Mouse (Mus musculus) MEL (cell line): ENCODE measurements around the gene Pank1. TPM values are rescaled to one million over a fixed set of nuclear protein-coding genes. Genes with fewer than 3 reads are reported as not detected.

Source experiments
- DNase-seq: peaks from one replicate; pipeline ENCODE4 v3.0.0; 2011; ENCODE audit warnings: low read depth, low spot score
- H3K27ac ChIP-seq: 2 replicates; pipeline ENCODE4 v1.5.1; 2012; ENCODE audit warnings: low read depth, mild to moderate bottlenecking, control low read depth, low read length, moderate library complexity; ENCODE audit not compliant: control insufficient read depth
- H3K27me3 ChIP-seq, 2 experiments: fragments of 150-350 bp in 1 of 2; sonication (generic) in 1 of 2; 2 replicates each; pipeline ENCODE4 v1.6.1; 2012; ENCODE audit warnings: low read length in 2 of 2, mild to moderate bottlenecking in 2 of 2, improper control_type of control experiment in 1 of 2, moderate library complexity in 1 of 2; ENCODE audit not compliant: insufficient read depth in 2 of 2, control insufficient read depth in 1 of 2
- H3K36me3 ChIP-seq, 2 experiments: 2 replicates each; pipeline ENCODE4 v1.6.1; 2012 to 2014; ENCODE audit warnings: low read length in 2 of 2, improper control_type of control experiment in 1 of 2, inconsistent platforms in 1 of 2, mild to moderate bottlenecking in 1 of 2; ENCODE audit not compliant: insufficient read depth in 2 of 2, control insufficient read depth in 1 of 2
- H3K4me1 ChIP-seq, 2 experiments: fragments of 150-350 bp in 1 of 2; sonication (generic) in 1 of 2; 2 replicates each; pipeline ENCODE4 v1.6.1; 2012; ENCODE audit warnings: low read length in 2 of 2, improper control_type of control experiment in 1 of 2, mild to moderate bottlenecking in 1 of 2; ENCODE audit not compliant: insufficient read depth in 2 of 2, control insufficient read depth in 1 of 2
- H3K4me3 ChIP-seq, 2 experiments: fragments of 150-350 bp in 1 of 2; sonication (generic) in 1 of 2; 2 replicates each; pipeline ENCODE4 v1.5.1; 2012; ENCODE audit warnings: low read depth in 2 of 2, low read length in 2 of 2, mild to moderate bottlenecking in 2 of 2, moderate library complexity in 2 of 2, control low read depth in 1 of 2, improper control_type of control experiment in 1 of 2; ENCODE audit not compliant: control insufficient read depth in 1 of 2, insufficient read depth in 1 of 2
- H3K79me2 ChIP-seq: 2 replicates; pipeline ENCODE4 v1.6.1; 2012; ENCODE audit warnings: mild to moderate bottlenecking, low read length, moderate library complexity; ENCODE audit not compliant: control insufficient read depth, poor library complexity, insufficient read depth
- H3K9ac ChIP-seq: 2 replicates; pipeline ENCODE4 v1.6.1; 2012; ENCODE audit warnings: low read depth, mild to moderate bottlenecking, control low read depth, low read length, moderate library complexity; ENCODE audit not compliant: control insufficient read depth, poor library complexity, severe bottlenecking
- H3K9me3 ChIP-seq: fragments of 150-350 bp; sonication (generic); replicated peaks from 2 replicates; pipeline ENCODE4 v1.6.1; 2012; ENCODE audit warnings: mild to moderate bottlenecking, low read length, improper control_type of control experiment, moderate library complexity; ENCODE audit not compliant: insufficient read depth
- BHLHE40 ChIP-seq: IDR thresholded peaks from 2 replicates; pipeline ENCODE4 v1.6.1; 2012; ENCODE audit warnings: low read depth, mild to moderate bottlenecking, inconsistent platforms, low read length, improper control_type of control experiment, borderline replicate concordance
- CHD1 ChIP-seq: IDR thresholded peaks from 2 replicates; pipeline ENCODE4 v1.6.1; 2012; ENCODE audit warnings: low read depth, mild to moderate bottlenecking, inconsistent platforms, low read length, improper control_type of control experiment
- CTCF ChIP-seq, 3 experiments: IDR thresholded peaks in 2 of 3; conservative IDR thresholded peaks in 1 of 3; 2 replicates each; pipeline ENCODE4 v1.5.1; 2011 to 2012; ENCODE audit warnings: low read length in 3 of 3, low read depth in 2 of 3, mild to moderate bottlenecking in 2 of 3, improper control_type of control experiment in 1 of 3, inconsistent platforms in 1 of 3, mixed read lengths in 1 of 3, moderate library complexity in 1 of 3; ENCODE audit not compliant: control insufficient read depth in 1 of 3, insufficient read depth in 1 of 3, poor library complexity in 1 of 3, severe bottlenecking in 1 of 3
- ELF1 ChIP-seq: IDR thresholded peaks from 2 replicates; pipeline ENCODE4 v1.6.1; 2014; ENCODE audit warnings: low read depth, mild to moderate bottlenecking, inconsistent platforms, low read length, improper control_type of control experiment, moderate library complexity
- ETS1 ChIP-seq: IDR thresholded peaks from 2 replicates; pipeline ENCODE4 v1.6.1; 2012; ENCODE audit warnings: low read depth, mild to moderate bottlenecking, inconsistent platforms, low read length, improper control_type of control experiment, moderate library complexity
- JUND ChIP-seq: IDR thresholded peaks from 2 replicates; pipeline ENCODE4 v1.6.1; 2011; ENCODE audit warnings: low read depth, mild to moderate bottlenecking, improper control_type of control experiment, low read length
- MAFK ChIP-seq: IDR thresholded peaks from 2 replicates; pipeline ENCODE4 v1.6.1; 2011; ENCODE audit warnings: low read depth, mild to moderate bottlenecking, low read length, improper control_type of control experiment, borderline replicate concordance
- MAX ChIP-seq: IDR thresholded peaks from 2 replicates; pipeline ENCODE4 v1.6.1; 2011; ENCODE audit warnings: low read length, improper control_type of control experiment
- MEF2A ChIP-seq: IDR thresholded peaks from 2 replicates; pipeline ENCODE4 v1.6.1; 2014; ENCODE audit warnings: low read depth, mild to moderate bottlenecking, inconsistent platforms, low read length, improper control_type of control experiment; ENCODE audit not compliant: poor library complexity, insufficient replicate concordance, severe bottlenecking; ENCODE audit errors: extremely low read depth
- MYB ChIP-seq: IDR thresholded peaks from 2 replicates; pipeline ENCODE4 v1.6.1; 2011; ENCODE audit warnings: mild to moderate bottlenecking, low read depth, low read length, improper control_type of control experiment
- NRF1 ChIP-seq: IDR thresholded peaks from 2 replicates; pipeline ENCODE4 v1.6.1; 2014; ENCODE audit warnings: low read depth, mild to moderate bottlenecking, inconsistent platforms, low read length, improper control_type of control experiment, moderate library complexity; ENCODE audit not compliant: poor library complexity, insufficient read depth, severe bottlenecking
- RAD21 ChIP-seq: IDR thresholded peaks from 2 replicates; pipeline ENCODE4 v1.6.1; 2011; ENCODE audit warnings: mild to moderate bottlenecking, low read depth, low read length, improper control_type of control experiment
- RCOR1 ChIP-seq: IDR thresholded peaks from 2 replicates; pipeline ENCODE4 v1.6.1; 2012; ENCODE audit warnings: low read depth, mild to moderate bottlenecking, inconsistent platforms, low read length, improper control_type of control experiment
- SIN3A ChIP-seq: IDR thresholded peaks from 2 replicates; pipeline ENCODE4 v1.6.1; 2012; ENCODE audit warnings: low read length, improper control_type of control experiment, inconsistent platforms
- SMC3 ChIP-seq: IDR thresholded peaks from 2 replicates; pipeline ENCODE4 v1.6.1; 2011; ENCODE audit warnings: low read depth, low read length, improper control_type of control experiment
- UBTF ChIP-seq: IDR thresholded peaks from 2 replicates; pipeline ENCODE4 v1.6.1; 2012; ENCODE audit warnings: low read depth, mild to moderate bottlenecking, inconsistent platforms, low read length, improper control_type of control experiment, moderate library complexity, borderline replicate concordance; ENCODE audit not compliant: insufficient read depth
- USF1 ChIP-seq: IDR thresholded peaks from 2 replicates; pipeline ENCODE4 v1.6.1; 2014; ENCODE audit warnings: low read depth, mild to moderate bottlenecking, inconsistent platforms, low read length, improper control_type of control experiment, moderate library complexity
- USF2 ChIP-seq, 2 experiments: IDR thresholded peaks; 2 replicates each; pipeline ENCODE4 v1.6.1; 2011 to 2012; ENCODE audit warnings: improper control_type of control experiment in 2 of 2, low read length in 2 of 2, borderline replicate concordance in 1 of 2, inconsistent platforms in 1 of 2, low read depth in 1 of 2, mild to moderate bottlenecking in 1 of 2; ENCODE audit not compliant: insufficient read depth in 1 of 2
- ZC3H11A ChIP-seq: IDR thresholded peaks from 2 replicates; pipeline ENCODE4 v1.6.1; 2012; ENCODE audit warnings: low read depth, mild to moderate bottlenecking, inconsistent platforms, low read length, improper control_type of control experiment
- ZNF384 ChIP-seq: IDR thresholded peaks from 2 replicates; pipeline ENCODE4 v1.6.1; 2012; ENCODE audit warnings: low read depth, mild to moderate bottlenecking, inconsistent platforms, low read length, improper control_type of control experiment
- polyA plus RNA-seq, 2 experiments: library from polyadenylated mRNA; stranded (reverse) in 1 of 2; unstranded in 1 of 2; fragments of >175 nt in 1 of 2; fragments of >200 nt in 1 of 2; gene quantifications; 2 replicates each; pipeline versions ENCODE4 v1.2.1 to v1.2.4; 2012; ENCODE audit warnings: low replicate concordance in 2 of 2, low read depth in 1 of 2; ENCODE audit not compliant: insufficient read length in 2 of 2, insufficient read depth in 1 of 2, missing spikeins in 1 of 2
- total RNA-seq: library from RNA; depleted of rRNA; stranded (reverse); fragments of 300-350 nt; gene quantifications from 2 replicates; pipeline ENCODE4 v1.2.3, GENCODE M21; 2012

Gene Pank1
- total and polyA plus RNA-seq, 3 experiments, result 7.2 to 7.6 TPM; not detected in 1

GRCm38 (mm10) chr19:34804531-34804930, 74.7 kb downstream of the Pank1 start:
- peaks cover 8 to 26% of the 10 kb centered on the region in 2 experiments; a peak in 3 of 4 replicates for H3K4me1 ChIP-seq
- TF ChIP-seq USF1, result no peak
- TF ChIP-seq UBTF, result no peak
- TF ChIP-seq ETS1, result no peak
- TF ChIP-seq JUND, result no peak
- no peak for TF ChIP-seq ZNF384
- no peak for TF ChIP-seq RAD21
- TF ChIP-seq SMC3, result no peak
- TF ChIP-seq MAX, result no peak
- TF ChIP-seq CHD1, result no peak
- H3K9ac ChIP-seq, result no peak overlapping the region
- no peaks in the 10 kb centered on the region for H3K79me2 ChIP-seq
- peaks cover 0 to 24% of the 10 kb centered on the region in 2 experiments; a peak in 2 of 4 replicates for H3K36me3 ChIP-seq
- no peak overlapping the region for H3K4me3 ChIP-seq
- H3K27me3 ChIP-seq, result no peaks in the 10 kb centered on the region
- H3K9me3 ChIP-seq, result no peaks in the 10 kb centered on the region
- no peak overlapping the region for H3K27ac ChIP-seq
- no peak for DNase-seq

- no peak overlapping the region for H3K27ac ChIP-seq
- no peaks in the 10 kb centered on the region for H3K9me3 ChIP-seq
- H3K4me1 ChIP-seq, result peaks cover 8 to 30% of the 10 kb centered on the region in 2 experiments; a peak in 3 of 4 replicates
- TF ChIP-seq RCOR1, result no peak
- TF ChIP-seq NRF1, result no peak
- TF ChIP-seq USF2 (IDR thresholded peaks at IDR 0.05; ENCODE audit: borderline replicate concordance in 1 of 2, insufficient read depth in 1 of 2, low read depth in 1 of 2, low read length in 2 of 2), result no peak
- TF ChIP-seq MAFK, result no peak
- TF ChIP-seq SMC3, result no peak
- TF ChIP-seq ZNF384, result no peak
- no peak for TF ChIP-seq CHD1
- no peak for TF ChIP-seq CTCF (IDR thresholded peaks at IDR 0.05 in 2 of 3, conservative IDR thresholded peaks at IDR 0.05 in 1 of 3; ENCODE audit: control insufficient read depth in 1 of 3, insufficient read depth in 1 of 3, low read depth in 2 of 3, low read length in 3 of 3, poor library complexity in 1 of 3, severe bottlenecking in 1 of 3)
- no peak for TF ChIP-seq MYB
- TF ChIP-seq BHLHE40, result no peak
- no peak for TF ChIP-seq ZC3H11A
- TF ChIP-seq SIN3A, result no peak
- no peak for TF ChIP-seq ELF1
- no peak for TF ChIP-seq MEF2A
- no peak for DNase-seq
- H3K36me3 ChIP-seq, result peaks cover 0 to 28% of the 10 kb centered on the region in 2 experiments; a peak in 2 of 4 replicates
- no peaks in the 10 kb centered on the region for H3K27me3 ChIP-seq
- H3K9ac ChIP-seq, result no peak overlapping the region
- no peak overlapping the region for H3K4me3 ChIP-seq
- no peaks in the 10 kb centered on the region for H3K79me2 ChIP-seq
These were observed 75.9 kb downstream of the Pank1 start for GRCm38 (mm10) chr19:34803396-34803795.
